Mouse (Mus musculus) MEL-GATA-1-ER (cell line): ENCODE measurements around the gene Ube2g2.
A peak's percentile ranks its signal among the peaks of the same experiment; 100 is the strongest.

Source experiments
- DNase-seq: peaks from one replicate; pipeline ENCODE4 v3.0.0-alpha.2; 2012; ENCODE audit warnings: low read depth; ENCODE audit errors: extremely low read depth

The Ube2g2 gene

DNA sequence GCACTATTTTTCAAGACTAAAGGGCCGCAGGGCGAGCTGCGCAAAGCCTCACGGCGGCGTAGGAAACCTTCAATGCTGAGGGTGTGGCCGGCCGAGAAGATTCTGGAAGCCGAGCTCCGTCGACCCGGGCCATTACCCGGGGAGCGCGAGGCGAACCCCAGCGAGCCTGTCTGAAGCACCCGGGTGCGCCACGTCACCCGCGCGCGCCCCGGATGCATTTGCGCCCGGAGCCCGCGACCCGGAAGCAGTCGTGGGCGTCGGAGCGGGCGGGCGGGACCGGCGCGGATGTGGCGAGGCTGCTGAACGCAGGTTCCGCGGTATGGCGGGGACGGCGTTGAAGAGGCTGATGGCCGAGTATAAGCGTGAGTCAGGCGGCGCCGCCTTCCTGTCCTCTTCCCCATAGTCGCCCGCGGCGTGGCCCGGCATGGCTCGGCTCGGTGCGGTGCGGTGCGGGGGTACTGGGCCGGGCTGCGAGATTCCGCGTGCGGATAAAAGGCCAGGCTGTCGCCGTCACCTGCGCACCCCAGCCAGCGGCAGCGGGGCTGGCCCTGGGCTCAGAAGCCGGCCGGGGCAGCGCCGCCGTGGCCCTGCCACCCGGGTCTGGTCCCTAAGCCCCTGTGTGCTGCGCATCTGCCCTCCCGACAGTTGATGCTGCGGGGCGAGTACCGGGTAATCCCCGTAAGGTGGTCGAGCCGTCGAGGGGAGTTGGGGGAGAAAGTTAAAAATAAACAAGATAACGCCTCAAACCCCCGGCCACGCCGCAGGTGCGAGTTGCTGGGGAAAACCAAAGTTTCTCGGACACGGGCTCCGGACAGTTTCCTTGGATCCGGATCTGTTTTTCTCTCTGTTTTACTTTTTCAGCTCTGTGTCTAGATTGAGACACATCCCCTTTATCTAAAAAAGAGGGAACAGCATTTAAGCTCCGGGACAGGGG lies at the start of gene Ube2g2:
Ube2g2 (plus strand) TSS at position 221 of the 934 bp plus-strand sequence.
- DNase-seq: no peak

DNA sequence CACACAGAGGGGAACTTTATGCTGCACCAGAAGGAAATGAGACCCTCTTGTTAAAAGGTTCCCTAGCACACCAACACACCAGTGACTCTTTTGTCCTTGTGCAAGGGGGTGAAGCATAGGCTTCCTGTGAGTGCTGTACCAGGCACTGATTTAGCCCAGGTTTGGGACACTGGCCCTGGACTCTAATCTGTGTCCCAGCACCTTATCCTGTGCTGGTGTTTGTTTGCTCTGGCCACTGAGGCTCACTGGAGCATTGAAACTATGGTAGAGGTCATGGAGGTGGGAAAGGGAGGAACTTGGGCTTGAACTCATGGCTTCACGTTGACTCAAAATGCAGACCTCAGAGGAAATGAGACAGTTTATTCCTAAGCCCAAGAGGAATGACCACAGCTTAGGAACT lies 48.9 kb upstream of the Ube2g2 start:
- DNase-seq: no peak

DNA sequence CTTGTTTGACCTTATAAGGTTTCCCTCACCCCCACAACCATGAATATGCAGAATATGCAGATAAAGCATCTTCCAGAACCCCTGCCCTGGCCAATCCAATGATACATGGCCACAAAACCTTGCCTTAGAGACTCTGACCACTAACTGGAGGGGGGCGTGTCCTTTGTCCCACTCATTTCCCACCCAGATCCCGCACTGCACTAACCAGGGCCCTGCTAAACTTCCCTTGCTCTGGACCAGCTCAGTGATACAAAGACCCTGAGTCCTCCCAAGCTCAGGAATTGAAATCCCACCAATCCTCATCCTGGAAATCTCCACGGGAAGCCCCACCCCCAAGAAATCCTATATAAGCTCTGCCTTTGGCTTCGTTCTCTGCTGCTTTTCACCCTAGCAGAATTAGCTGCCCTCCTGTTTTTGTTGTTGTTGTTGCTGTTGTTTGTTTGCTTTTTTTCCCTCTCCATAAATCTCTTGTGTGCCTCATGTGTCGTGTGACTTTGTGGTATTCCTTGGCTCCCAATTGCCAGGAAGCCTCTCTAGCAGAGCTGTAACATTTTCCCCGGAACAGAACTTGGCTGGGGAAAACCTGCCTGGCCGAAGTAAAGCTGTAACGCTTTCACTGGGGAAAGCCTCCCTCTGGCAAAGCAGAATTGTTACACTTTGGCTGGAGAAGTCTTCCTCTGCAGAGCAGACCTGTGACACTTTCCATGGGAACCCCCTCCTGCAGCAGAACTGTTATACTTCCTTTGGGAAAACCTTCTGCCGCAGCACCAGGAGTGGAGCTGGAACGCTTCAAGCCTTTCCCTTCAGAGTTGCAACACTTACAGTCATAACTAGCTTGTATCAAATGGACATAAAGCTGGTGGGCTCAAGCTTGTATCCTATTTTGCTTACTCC lies 41.8 kb upstream of the Ube2g2 start:
- no peak for DNase-seq

DNA sequence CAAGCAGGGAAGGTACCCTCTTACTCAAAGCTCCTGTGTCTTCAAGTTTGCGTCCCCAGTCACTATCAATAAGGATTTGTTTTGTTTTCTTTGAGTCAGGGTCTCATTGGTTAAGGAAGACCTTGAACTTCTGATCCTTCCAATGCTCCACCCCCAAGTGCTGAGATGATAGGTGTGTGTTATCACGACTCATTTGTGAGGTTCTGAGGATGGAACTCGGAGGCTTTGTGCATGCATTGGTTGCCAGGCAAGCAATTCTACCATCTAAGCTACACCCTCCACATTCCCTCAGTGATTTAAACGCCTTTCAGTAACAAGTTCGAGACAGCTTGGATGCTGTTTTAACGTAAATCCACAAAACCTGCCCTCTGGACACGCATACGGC lies 41.1 kb upstream of the Ube2g2 start:
- no peak for DNase-seq

DNA sequence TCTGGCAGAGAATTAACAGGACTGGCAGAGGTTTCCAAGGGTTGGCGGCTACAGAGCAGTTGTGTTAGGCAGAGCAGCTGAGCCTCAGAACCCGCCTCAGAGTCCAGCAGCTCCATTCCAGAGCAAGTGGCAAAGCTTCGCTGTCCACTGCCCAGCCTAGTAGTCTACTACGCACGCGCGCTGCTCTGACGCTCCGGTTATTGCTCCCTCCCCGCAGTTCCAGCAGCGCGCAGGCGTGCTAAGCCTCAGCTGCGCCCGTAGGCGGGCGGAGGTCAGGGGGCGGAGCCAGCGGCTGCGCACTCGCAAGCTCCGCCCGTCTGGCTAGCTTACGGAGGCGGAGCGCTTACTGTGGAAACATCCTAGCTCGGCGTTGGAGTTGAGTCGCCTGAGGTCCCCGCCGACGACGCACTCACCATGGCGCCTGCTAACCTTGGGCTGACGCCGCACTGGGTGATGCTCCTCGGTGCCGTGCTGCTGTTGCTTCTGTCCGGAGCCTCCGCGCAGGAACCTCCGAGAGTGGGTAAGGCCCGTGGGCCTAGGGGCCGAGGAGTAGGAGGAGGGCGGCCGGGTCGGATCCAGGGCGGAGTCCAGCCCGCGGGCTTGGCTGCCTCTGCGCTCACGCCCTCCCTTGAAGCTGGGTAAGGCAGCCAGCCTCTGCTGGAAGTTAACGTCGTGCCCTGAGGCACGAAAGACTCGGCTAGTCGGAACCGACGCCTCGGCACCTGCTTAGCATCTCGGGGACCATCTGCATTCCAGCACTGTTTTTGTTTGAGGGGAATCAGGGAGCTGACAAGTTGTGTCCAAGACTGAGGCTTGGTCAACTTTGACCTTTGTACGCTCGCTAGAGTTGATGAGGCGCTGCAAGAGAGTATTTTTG lies 40.4 kb upstream of the Ube2g2 start, which contains the start of gene Pttg1ip:
Pttg1ip (plus strand) TSS at position 313 of the 877 bp plus-strand sequence.
- peak; percentile 84 for DNase-seq

DNA sequence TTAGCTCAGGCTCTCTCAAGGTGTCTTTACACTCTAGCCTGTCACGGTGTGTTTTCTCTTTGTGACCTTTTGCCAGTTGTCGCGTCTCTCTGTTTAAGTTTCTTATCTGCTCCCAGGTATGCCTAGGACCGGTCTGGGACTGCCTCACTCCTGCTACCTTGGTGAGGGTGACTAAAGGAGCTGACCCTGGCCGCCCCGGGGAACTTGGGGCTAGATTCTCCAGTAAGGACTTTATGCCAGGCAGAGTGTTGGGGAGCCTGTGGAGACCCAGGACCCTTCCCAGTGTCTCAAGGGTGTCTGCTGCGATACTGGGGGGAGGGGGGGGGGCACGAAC lies 39.8 kb upstream of the Ube2g2 start:
- no peak for DNase-seq

DNA sequence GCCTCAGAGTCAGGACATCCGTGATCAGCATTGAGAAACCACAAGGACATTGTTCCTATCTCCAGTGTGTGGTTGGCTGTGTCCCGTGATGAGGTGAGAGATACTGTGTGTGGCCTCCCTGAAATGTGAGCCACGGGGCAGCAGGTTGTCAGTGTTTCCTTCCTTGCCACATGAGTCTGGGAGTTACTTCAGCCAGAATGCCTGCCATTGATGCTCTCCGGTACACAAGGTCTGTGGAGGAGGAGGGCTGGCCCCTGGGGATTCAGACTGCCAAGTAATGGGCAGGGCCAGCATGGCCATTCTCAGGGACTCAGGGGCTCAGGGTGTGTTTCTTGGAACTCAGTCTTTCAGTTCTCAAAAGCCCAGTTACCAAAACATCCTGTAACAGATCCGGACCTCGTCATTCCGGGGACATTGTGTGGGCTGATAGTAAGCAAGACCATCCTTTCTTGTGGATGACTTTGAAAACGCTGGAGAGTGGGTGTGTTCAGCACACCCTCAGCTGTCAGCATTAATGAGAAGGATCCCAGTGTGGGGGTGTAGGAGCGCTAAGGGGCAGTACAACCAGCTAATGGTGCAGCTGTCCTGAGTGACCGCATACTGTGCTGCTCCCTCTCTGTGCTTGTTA lies 38.2 kb upstream of the Ube2g2 start:
- DNase-seq: peak; percentile 62

DNA sequence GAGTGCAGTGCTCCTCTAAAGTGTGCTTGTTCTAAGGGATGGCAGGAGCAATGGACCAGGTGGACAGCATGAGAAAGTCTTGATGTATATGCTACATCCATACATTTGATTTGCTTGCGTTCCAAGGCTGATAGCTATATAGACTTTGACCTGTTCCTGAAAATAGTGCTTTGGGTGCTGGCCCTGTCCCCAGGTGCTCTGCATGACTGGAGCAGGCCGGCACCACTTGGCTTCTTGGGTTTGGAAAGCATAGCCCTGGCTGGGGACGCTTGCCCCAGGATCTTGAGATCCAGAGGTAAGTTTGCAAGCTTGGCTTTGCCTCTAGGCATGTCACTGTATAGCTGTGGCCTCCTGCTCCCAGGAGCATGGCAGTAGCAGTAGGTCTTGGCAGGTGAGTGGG lies 35.4 kb upstream of the Ube2g2 start:
- DNase-seq: no peak

DNA sequence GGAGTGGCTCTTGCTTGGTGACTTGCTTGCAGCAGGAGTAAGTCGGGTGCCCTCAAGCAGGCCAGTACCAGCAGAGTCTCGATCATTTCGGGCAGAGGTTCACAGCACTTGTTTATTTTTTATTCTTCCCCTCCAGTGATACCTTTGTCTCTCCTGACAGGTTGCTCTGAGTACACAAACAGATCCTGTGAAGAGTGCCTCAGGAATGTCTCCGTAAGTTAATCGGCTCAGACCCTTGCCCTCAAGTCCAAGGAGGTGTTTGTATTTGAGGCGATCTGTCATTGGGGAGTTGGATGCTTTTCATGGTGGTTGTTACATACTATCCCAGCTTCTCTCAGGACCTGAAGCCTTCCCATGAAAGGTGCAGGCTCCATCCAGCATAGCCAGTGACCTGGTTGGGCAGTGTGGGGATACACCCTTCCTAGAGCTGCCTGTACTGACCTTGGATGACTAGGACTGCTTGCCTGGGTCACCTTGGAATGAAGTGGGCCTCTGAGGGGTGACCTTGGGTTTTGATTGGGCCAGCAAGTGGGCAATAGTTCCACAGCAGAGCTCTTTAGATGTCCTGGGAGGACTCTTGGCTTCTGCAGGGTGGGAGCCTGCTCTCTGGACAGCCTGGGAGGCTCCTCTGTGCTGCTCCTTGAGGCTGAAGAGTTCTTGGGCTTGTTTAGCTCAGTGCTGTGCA lies 34.8 kb upstream of the Ube2g2 start:
- no peak for DNase-seq

DNA sequence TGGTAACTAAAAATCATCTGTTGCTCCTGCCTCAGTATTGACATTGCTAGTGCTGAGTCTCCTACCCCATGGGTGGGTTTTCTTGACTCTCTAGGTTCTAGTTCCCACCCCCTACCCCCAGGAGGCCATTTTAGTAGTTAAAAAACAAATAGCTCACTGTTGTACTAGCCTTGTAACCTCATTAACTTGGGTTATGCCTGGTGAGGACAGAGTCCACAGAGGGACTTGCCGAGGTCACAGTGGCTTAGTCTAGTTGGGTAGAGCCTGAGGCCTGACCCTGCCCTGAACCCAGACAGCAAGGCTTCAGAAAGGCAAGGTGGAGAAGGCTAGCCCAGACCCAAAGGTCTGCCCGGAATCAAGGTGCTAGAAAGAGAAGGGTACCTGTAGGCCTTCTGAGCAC lies 34.0 kb upstream of the Ube2g2 start:
- no peak for DNase-seq

DNA sequence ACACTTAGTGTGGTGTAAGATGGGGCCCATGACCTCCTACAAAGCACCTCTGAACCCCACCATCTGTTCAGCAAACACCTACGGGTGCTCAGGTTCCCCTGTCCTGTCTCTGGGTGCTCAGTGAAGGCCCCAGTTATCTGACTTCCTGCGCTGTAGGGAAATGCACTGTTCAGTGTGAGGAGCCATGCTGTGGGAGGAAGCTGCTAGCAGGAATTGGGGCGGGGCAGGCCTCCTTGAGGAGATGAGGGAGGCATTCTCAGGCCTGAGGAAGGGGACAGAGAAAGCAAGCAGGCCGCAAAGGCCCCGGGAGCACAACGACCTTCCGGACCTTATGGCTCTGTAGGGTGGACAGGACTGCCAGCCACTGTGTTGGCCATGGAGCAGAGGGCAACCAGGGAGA lies 33.0 kb upstream of the Ube2g2 start:
- no peak for DNase-seq

DNA sequence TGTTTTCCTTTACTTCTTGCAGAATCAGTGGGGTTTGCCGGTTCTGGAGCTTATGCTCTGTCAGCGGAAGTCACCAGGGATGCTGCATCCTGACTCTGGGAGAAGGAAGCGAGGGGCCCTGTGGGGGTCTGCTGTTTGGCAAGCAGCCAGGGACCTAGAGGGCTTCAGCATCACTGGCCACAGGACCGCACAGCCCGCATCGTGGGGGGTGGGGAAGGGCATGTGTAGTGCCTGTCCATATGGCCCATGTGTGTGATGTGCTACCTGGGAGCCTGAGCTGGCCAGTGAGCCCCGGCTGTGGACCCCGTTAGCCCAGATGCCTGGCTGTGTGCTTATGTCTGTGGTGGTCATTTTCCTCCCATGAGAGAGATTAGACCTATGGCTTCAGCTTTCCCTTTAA lies 32.3 kb upstream of the Ube2g2 start:
- DNase-seq: no peak

DNA sequence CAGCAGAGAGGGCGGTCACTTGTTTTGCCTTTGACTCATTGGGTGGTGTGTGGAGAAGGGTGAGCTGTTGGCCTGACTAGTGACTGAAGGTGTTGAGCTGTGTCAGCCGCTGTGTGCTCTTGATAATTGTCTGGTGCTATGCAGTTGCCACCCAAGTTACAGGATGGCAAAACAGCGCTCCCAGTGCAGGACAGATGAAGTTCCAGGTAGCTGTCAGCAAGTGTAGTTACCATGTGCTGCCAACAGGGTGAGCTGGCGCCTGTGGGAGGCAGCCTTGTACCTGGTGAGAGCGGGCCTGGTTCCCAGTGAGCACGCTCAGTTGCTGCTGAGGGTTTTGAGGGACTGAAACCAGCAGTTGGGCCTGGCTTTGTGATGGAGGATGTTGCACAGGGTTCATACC lies 31.3 kb upstream of the Ube2g2 start:
- DNase-seq: no peak

DNA sequence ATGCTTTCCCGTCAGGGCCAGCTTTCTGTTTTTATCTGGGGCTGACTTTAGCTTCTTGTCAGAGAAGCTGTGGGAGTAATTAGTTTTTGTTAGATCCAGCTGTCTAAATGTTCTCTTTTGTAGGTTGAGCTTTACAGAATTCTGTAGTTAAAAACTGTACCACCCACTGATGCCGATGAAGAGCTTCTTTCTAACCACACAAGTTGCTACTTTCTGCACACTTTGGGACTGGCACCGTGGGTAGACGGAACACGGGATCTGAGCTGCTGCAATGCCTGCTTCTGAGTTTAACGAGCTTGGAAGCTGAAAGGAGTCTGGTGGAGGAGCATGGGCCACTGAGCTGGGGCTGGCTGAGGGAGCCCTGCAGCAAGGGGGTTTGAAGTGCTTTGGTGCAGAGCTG lies 30.5 kb upstream of the Ube2g2 start:
- DNase-seq: no peak

DNA sequence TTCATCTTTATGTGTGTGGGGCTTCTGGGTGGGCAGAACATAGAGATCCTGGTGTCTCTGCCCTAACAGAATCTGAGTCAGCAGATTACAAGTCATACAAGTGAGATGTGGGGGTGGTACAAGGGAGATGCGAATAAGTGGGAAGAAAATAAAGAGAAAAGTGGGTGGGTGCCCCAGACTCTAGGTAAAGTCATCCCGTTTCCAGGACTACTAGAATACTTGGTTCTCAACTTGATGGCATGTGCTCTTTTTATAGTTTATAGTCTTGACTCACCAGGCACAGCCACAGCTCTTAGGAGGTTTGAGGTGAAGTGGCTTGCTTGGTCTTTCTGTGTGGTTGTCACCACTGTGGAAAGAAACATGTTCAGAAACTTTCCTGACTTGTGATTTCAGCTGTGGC lies 26.0 kb upstream of the Ube2g2 start:
- no peak for DNase-seq

DNA sequence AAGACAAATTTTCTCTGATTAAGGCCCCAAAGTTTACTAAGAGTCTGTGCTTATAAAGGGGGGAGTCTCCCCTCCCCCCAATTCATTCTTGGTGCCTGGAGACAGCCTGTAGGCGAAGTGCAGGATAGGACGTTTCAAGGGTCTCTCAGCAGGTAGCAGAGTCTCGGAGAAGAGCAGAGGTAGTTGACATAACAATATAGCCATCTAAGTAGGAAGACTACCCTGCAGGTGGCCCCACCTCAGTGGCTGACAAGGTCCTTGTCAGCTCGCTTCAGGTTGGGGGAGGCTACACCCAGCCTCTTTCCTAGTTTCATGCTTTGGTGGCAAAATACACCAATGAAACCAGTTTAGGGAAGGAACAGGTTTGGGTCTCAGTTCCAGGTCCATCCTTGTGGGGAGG lies 19.1 kb upstream of the Ube2g2 start:
- DNase-seq: no peak

DNA sequence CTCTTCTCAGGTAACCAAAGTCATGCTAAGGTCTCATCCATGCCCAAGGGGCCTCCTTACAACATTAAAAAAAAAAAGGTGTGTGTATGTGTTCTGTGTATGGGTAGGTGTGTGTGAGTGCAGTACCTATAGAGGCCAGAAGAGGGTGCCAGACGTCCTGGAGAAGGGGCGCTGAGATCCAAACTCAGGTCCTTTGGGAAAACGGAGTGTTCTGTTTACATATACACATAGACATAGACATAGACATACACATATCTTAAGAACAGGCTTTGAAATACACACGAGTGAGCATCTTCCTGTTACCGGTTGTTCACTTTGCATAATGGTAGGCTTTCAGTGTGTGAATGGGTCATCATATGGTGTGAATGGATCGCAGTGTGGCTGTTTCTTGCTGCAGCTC lies 18.0 kb upstream of the Ube2g2 start:
- no peak for DNase-seq

DNA sequence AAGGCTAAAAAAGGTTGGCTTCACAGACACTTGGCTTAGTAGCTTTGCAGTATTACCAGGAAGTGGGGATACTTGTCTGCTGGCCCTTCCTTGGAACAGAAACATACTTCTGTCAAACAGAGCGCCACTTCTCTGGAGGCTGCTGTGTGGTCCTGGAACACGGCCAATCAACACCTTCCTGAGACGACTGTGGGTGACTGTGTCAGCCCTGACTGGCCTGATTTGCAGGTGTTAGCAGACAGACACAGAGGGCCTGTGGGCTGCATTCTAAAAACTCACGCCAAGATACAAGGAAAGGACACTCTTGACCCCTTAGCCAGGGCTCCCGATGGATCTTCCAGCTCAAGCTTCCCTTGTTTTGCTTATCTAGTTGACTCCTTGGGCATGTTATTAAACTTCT lies 17.1 kb upstream of the Ube2g2 start:
- DNase-seq: no peak

DNA sequence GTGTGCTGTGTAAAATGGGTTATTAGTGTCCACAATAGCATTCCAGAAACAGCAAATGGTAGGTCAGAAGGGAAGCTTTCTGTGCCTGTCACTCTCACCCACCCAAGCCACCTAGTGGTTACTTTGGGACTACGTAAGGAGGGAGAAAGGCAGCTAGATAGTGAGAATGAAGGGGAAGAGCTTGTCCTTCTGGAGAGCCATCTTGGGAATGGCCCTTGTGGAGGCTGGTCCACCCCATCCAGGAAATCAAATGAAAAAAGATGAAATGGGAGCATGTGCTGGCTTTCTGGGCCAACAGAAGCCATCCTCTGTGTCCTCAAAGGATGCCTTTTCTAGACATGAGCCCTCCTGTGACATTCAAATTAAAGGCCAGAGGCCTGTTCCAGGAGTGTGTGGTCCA lies 16.7 kb upstream of the Ube2g2 start:
- peak; percentile 68 for DNase-seq
